In genomic region chr9:34953420-34953819, GRCm38 (mm10) we compare ENCODE assay signal across 10 mouse cellular contexts.
DNase-seq lines count a peak whose midpoint lies in the region; ATAC-seq and TF ChIP-seq lines count a peak whose summit lies in the region.
"Had no signal": no experiment of that assay in that cellular context is flagged by ENCODE, and none has a peak within 500 bp of the region (broad histone marks: within the 10 kb centered on the region; RNA-seq: fewer than 3 reads in every experiment).

No protein-coding gene starts in this region.

- H3K9ac ChIP-seq in hindbrain, embryonic 16.5 days (ENCODE audit: low read depth, low read length): no peak overlapping the region
- no peak overlapping the region for H3K9ac ChIP-seq in liver, embryonic 12.5 days
- H3K9ac ChIP-seq: neural tube, embryonic 12.5 days had no signal

- no peak overlapping the region for H3K4me3 ChIP-seq in hindbrain, embryonic 16.5 days (ENCODE audit: low read length)
- no peak overlapping the region for H3K4me3 ChIP-seq in liver, embryonic 12.5 days
- H3K4me3 ChIP-seq in thymus, adult 2 months (ENCODE audit: control insufficient read depth, insufficient read depth, low read length): no peak overlapping the region
- H3K4me3 ChIP-seq: erythroblast, embryonic 14.5 days; neural tube, embryonic 12.5 days had no signal

- H3K9me3 ChIP-seq in hindbrain, embryonic 16.5 days (ENCODE audit: control insufficient read depth, low read length): no peaks in the 10 kb centered on the region
- no peaks in the 10 kb centered on the region for H3K9me3 ChIP-seq in liver, embryonic 12.5 days (replicated peaks)
- H3K9me3 ChIP-seq: neural tube, embryonic 12.5 days had no signal

- no peaks in the 10 kb centered on the region for H3K36me3 ChIP-seq in hindbrain, embryonic 16.5 days (ENCODE audit: control insufficient read depth, insufficient read depth, low read length)
- no peaks in the 10 kb centered on the region for H3K36me3 ChIP-seq in liver, embryonic 12.5 days
- H3K36me3 ChIP-seq in thymus, adult 2 months (ENCODE audit: control insufficient read depth, insufficient read depth, low read length): no peaks in the 10 kb centered on the region
- H3K36me3 ChIP-seq: neural tube, embryonic 12.5 days had no signal

- TF ChIP-seq POLR2A in thymus, adult 2 months (IDR thresholded peaks at IDR 0.05; ENCODE audit: control insufficient read depth, extremely low read depth, insufficient read depth, low read length, poor library complexity): no peak

- no peak overlapping the region for H3K27ac ChIP-seq in hindbrain, embryonic 16.5 days (ENCODE audit: low read depth, low read length)
- no peak overlapping the region for H3K27ac ChIP-seq in liver, embryonic 12.5 days
- H3K27ac ChIP-seq in thymus, adult 2 months (ENCODE audit: control insufficient read depth, insufficient read depth, low read length): no peak overlapping the region
- H3K27ac ChIP-seq: neural tube, embryonic 12.5 days had no signal

- ATAC-seq in hindbrain, embryonic 16.5 days: 0 out of 2 replicates have a peak, but pooled peaks have one; percentile 16
- ATAC-seq in liver, embryonic 12.5 days: no peak
- no peak for ATAC-seq in activated CD4-positive, CD25-positive, alpha-beta regulatory T cell, adult 4 months

- no peak for TF ChIP-seq CTCF in thymus, adult 2 months (IDR thresholded peaks at IDR 0.05; ENCODE audit: borderline replicate concordance, control insufficient read depth, extremely low read depth, insufficient read depth, low read length, poor library complexity)

- peak; percentile 80 for DNase-seq in 3134 (ENCODE audit: extremely low read depth, insufficient read length, low spot score)
- peak; percentile 43 for DNase-seq in cerebellum, adult 11 months
- DNase-seq in heart, adult 8-10 months (ENCODE audit: low spot score): peak; percentile 31
- no peak for DNase-seq in thymus, adult 2 months
- no peak for DNase-seq in frontal cortex, postnatal 36 days (ENCODE audit: low spot score in 2 of 2)

- H3K4me2 ChIP-seq in hindbrain, embryonic 16.5 days (ENCODE audit: low read length): no peak overlapping the region
- H3K4me2 ChIP-seq in liver, embryonic 12.5 days: no peak overlapping the region
- H3K4me2 ChIP-seq: neural tube, embryonic 12.5 days had no signal

- no peaks in the 10 kb centered on the region; the same call in 1 of the 2 replicates for H3K4me1 ChIP-seq in hindbrain, embryonic 16.5 days (ENCODE audit: control insufficient read depth, insufficient read depth, low read depth, low read length)
- H3K4me1 ChIP-seq in liver, embryonic 12.5 days: no peaks in the 10 kb centered on the region
- H3K4me1 ChIP-seq in thymus, adult 2 months (replicated peaks; ENCODE audit: control insufficient read depth, insufficient read depth, low read length): no peaks in the 10 kb centered on the region
- H3K4me1 ChIP-seq: neural tube, embryonic 12.5 days had no signal

- 51% methylated on average over 11 of the region's 11 CpGs for WGBS in hindbrain, embryonic 16.5 days
- WGBS in liver, embryonic 12.5 days (ENCODE audit: insufficient replicate concordance): 50% methylated on average over 11 of the region's 11 CpGs
- 88% methylated on average over 11 of the region's 11 CpGs for WGBS in thymus, adult 2 months

- no peaks in the 10 kb centered on the region for H3K27me3 ChIP-seq in hindbrain, embryonic 16.5 days (replicated peaks; ENCODE audit: control insufficient read depth, insufficient read depth, low read length)
- H3K27me3 ChIP-seq in liver, embryonic 12.5 days (replicated peaks): no peaks in the 10 kb centered on the region
- no peaks in the 10 kb centered on the region for H3K27me3 ChIP-seq in thymus, adult 2 months (ENCODE audit: control insufficient read depth, insufficient read depth, low read length)
- H3K27me3 ChIP-seq: neural tube, embryonic 12.5 days had no signal

Comparison
In these comparisons a context has a peak if more than half of its experiments do, and no peak if none do; other contexts are left out.
1. DNase-seq: peak in 3134 (single experiment), cerebellum, adult 11 months (single experiment) and heart, adult 8-10 months (single experiment); none in thymus, adult 2 months (single experiment) and frontal cortex, postnatal 36 days (0 of 2).